Mouse (Mus musculus) testis, adult 2 months (tissue): ENCODE data around the gene Nek10.

ENCODE experiments used
- CTCF ChIP-seq: fragments of 200-500 bp; IDR thresholded peaks from 2 replicates; pipeline ENCODE4 v1.5.1; 2012; ENCODE audit warnings: low read depth, mild to moderate bottlenecking, inconsistent platforms, low read length, moderate library complexity; ENCODE audit not compliant: control insufficient read depth, insufficient read depth, insufficient replicate concordance
- POLR2A ChIP-seq: fragments of 200-500 bp; IDR thresholded peaks from 2 replicates; pipeline ENCODE4 v1.6.1; 2012; ENCODE audit warnings: low read depth, mild to moderate bottlenecking, inconsistent platforms, low read length, moderate library complexity; ENCODE audit not compliant: control insufficient read depth

- no peak for TF ChIP-seq CTCF
- no peak for TF ChIP-seq POLR2A
These were observed 142.7 kb downstream of the Nek10 start for GRCm38 (mm10) chr14:14945930-14946329.
